Mouse (Mus musculus) left cerebral cortex, postnatal 14 days (tissue): ENCODE data around the gene Hes3. TPM values are rescaled to one million over a fixed set of nuclear protein-coding genes. Genes with fewer than 3 reads are reported as not detected.

Source experiments
- DNase-seq, 2 experiments: peaks; one replicate each; pipeline ENCODE4 v3.0.0; 2021 to 2022; ENCODE audit warnings: low spot score in 2 of 2, mixed read lengths in 1 of 2
- intact Hi-C: fragments of 180-260 bp; cut with DNase I; formaldehyde crosslinking; loops from one replicate; pipeline ENCODE4 v1.15.1; 2025
- long read RNA-seq, 2 experiments: library from polyadenylated mRNA; stranded (forward); transcript quantifications; one replicate each; pipeline ENCODE4 v2.0.0; 2021
- total RNA-seq, 2 experiments: library from RNA; stranded (reverse); gene quantifications; 2 replicates each; pipeline ENCODE4 v1.2.3; 2021

Hes3 gene
- under 1 TPM; 0.20 to 0.42 TPM for total RNA-seq
- long read RNA-seq, experiment 1, partial matches to known transcripts = 0 of 1 reads
- long read RNA-seq, experiment 1, other reads (novel, unspliced or antisense) = 1 of 1 reads
- long read RNA-seq, experiment 2 = 0 reads

DNA sequence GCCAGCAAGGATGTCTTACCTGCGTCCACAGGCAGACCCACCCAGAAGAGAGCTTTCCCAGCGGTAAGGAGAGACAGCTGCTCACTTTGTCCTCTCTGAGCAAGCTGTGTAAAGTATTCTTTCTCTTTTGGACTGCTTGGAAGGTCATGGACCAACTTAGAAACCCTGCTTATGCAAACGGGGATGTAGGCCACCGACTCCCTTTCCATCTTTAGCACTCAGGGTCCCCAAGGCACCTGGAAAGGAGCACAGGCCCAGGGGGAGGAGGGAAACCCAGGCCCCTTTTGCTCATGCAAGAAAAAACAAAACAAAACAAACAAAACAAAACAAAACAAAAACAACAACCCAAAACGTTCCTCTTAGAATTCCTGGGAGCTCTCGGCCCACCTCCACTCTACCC lies at the start of gene Hes3:
Gene Hes3, minus strand, starts transcription at position 101 of the 400 bp plus-strand sequence.
- DNase-seq = no peak
- intact Hi-C loops = loop anchor here (10.0 kb wide), 1 partner anchor 1663 kb away; the partner anchor contains the start of gene A430005L14Rik

DNA sequence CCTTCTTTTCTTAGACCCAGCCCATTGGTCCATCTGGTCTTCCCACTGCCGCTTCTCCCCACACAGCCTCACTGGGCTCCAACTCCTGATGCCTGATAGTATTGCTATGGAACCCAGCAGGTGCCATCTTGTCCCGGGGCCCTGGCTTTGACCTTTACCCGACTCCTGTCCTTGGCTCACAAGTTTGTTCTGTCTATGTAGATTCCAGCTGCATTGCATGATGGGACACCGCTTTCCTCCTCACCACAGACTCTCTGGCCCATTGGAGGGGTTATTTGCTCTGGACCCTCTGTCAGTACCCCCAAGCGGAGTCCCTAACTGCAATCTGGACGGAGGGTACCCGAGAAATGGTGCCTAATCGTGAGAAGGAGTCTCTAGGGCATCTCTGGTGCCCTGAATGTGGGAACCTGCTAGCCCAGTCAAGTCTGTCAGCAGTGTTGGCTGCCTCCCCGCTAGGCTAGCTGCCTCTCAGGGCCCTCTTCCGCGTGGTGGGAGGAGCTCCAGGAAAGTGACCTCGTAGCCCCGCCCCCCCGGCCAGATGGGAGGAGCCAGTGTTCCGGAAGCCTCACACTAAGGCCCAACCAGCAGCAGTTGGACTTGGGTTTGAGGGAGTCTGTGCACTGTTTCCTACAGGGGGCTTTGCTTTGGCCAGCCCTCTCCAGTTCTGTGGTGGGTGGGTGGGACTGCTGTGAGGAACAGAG lies 49.3 kb upstream of the Hes3 start:
- DNase-seq = no peak
- intact Hi-C loops = loop anchor here (2.0 kb wide), 1 partner anchor 94 kb away; no protein-coding TSS in a partner anchor

- intact Hi-C loops = loop anchor here (10.0 kb wide), 1 partner anchor 155 kb away; no protein-coding TSS in a partner anchor
- DNase-seq = no peak
Observed at GRCm38 (mm10) chr4:152339293-152339790, 47.9 kb upstream of the Hes3 start.

- DNase-seq = peak; percentile 72 to 75
- intact Hi-C loops = loop anchor here (10.0 kb wide), 1 partner anchor 156 kb away; no protein-coding TSS in a partner anchor
Observed at GRCm38 (mm10) chr4:152338419-152339292, 47.2 kb upstream of the Hes3 start, which contains the start of gene Chd5. TSS of gene Chd5 (plus strand) at chr4:152338651.

- intact Hi-C loops = loop anchor here (10.0 kb wide), 1 partner anchor 157 kb away; no protein-coding TSS in a partner anchor
- no peak for DNase-seq
Observed at GRCm38 (mm10) chr4:152337772-152338171, 46.3 kb upstream of the Hes3 start.

DNA sequence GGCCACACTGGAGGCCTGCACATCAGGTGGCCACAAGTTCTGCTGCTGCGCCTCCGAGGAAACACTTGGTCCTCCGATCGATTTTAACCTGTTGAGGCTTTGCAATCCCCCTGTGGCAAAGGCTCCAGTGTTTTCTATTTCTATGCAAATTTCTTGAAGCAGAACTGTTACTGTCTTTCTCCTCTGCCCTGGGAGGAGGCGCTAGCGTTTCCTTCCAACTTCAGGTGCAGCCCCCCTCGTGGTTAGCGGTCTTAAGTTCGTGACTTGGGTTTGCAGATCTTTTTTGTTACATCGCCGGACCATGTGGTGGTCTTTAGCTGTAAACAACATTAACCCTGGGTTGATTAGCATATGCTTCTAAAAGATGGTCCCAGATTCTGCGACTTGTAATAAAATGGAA lies 42.1 kb upstream of the Hes3 start:
- no peak for DNase-seq
- intact Hi-C loops = loop anchor here (10.0 kb wide), 1 partner anchor 161 kb away; no protein-coding TSS in a partner anchor

GRCm38 (mm10) chr4:152332952-152333351 lies 41.5 kb upstream of the Hes3 start:
- peak; percentile 77 to 82 for DNase-seq
- intact Hi-C loops = loop anchor here (10.0 kb wide), 1 partner anchor 162 kb away; no protein-coding TSS in a partner anchor

GRCm38 (mm10) chr4:152328691-152329090 lies 37.2 kb upstream of the Hes3 start:
- intact Hi-C loops = no loop called here
- no peak for DNase-seq

GRCm38 (mm10) chr4:152326543-152326942 lies 35.1 kb upstream of the Hes3 start:
- intact Hi-C loops = no loop called here
- no peak for DNase-seq

DNA sequence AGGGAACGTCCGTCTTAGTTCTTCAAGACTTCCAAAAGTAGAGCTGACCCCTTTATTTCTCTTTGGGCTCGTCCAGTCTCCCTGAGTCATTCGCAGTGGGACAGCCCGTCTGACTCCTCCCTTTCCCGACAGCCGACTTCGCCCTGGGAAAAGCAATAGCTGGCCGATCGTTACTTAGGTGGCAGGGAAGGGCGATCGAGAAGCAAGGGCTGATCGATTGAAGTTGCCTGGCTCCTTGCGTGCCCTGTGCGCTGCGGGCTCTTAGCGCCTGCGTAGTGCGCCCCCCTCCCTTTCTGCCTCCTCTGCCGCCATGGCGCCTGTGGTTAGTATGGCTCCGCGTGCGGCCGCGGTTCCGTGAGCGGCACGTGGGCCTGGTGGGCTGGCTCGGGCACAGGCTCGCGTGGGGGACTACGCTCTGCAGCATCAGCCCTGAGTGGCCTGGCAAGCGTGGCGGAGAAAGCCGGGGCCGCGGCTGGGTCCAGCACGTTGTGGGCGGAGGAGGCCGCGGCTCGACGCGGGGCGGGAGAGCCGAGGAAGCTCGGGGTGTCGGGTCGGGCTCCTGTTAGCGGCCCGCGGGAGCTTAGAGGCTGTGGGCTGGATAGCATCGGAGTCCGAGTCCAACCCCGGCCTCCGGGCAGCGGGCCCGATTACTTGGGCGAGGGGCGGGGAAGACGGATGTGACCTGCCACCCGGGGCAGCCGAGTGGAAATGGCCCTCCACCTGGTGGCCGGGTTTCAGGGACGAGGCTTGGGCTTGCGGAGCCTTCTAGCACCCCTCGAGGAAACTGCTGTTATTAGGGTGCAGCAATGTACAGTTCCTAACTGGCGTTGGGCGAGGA lies 34.3 kb upstream of the Hes3 start, which contains the start of gene Rpl22:
Gene Rpl22, plus strand, starts transcription at position 169 of the 838 bp plus-strand sequence.
- intact Hi-C loops = no loop called here

DNA sequence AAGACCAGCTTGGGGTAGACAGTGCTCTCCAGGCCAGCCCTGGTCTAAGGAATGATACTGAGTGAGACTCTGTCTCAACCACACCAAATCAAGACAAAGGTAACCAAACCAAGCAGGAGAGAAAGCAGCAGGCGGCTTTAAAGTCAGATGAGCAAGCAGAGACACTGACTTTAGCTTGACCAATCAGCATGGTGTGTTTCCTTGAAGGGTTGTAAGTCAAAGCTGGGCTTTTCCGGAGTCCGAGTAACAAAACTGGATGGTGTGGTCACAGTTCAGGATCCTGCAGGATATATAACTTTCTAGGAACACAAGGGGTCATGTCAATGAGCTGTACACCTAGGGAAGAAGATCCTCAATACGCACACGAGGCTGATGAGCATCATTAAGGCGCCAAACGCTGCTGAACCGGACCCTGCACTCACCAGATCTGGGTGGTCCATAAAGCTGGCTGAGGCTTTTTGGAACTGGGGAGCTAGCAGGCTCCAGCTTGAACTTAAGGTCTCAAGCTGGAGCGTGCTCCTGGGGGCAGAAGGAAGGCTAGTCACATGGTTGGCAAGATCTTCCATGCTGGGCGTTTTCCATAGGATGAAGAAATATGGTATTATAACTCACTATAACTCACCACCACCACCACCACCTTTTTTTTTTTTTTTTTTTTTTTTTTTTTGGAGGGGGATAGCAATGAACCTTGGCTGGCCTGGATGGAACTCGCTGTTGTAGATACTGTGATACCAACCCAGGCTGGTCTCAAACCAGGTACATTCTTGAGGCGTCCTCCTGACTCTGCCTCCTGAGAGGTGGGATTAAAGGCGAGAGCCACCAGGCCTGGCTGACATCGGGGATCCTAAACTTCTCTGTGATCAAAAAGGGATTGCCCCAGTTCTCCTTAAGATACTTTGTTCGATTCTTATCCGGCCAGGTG lies 33.4 kb upstream of the Hes3 start:
- no peak for DNase-seq
- intact Hi-C loops = no loop called here

More for the DNA sequence above, 34.3 kb upstream of the Hes3 start, which contains the start of gene Rpl22:
- DNase-seq = peak; percentile 95 to 98

DNA sequence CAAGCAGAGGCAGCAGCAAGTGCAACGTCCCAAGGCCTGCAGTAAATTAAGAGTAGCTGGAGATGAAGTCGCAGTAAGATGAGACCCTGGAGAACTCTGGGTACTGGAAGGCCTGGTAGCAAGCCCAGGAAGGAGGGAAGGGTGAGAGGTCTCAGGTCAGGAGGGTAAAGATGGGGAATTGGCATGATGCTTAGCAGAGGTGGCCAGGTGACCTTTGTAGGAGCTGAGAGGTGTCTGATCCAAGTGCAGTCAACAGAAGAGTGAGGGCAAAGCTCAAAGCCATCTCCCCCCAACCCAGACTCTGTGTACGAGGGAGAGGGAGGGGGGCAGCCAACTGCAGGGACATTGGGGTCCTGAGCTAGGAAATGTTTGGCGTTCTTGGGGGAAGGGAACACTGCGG lies 30.0 kb upstream of the Hes3 start:
- intact Hi-C loops = no loop called here
- no peak for DNase-seq

DNA sequence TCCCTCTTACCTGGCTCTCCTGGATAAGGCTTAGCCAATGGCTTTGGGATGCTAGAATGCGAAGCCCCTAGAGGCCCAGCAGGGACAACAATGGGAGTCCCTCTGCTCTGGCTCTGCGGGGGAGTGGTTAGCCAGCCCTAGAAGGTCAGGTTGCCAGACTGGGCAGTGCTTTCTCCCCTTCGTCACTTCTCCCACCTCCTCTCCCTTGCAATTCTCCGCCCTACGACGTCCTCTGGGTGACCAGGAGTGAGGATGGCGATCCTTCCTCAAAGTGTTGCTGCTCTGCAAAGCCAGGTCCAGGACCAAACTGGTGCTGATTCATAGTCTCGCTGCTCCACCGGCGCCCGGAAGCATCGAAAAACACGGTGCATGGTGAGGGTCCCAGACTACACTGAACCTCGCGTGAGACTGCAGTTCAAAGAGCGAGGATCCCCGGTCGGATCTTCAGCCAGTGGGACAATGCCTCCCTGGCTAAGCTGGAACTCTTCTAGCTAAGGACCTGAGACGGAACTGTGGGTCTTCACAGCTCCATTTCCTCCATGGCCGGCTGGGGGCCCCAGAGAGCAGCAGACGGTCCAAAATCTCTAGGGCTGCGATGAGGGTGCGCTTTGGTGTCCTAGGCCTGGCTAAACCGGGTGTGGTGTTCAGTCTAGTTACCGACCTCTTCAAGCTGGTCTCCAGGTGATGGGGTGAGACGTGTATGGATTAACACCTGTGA lies 27.2 kb upstream of the Hes3 start, which contains the start of gene Rnf207:
Gene Rnf207, minus strand, starts transcription at position 477 of the 718 bp plus-strand sequence.
- intact Hi-C loops = no loop called here
- peak in 1 of 2 experiments; percentile 56 for DNase-seq

DNA sequence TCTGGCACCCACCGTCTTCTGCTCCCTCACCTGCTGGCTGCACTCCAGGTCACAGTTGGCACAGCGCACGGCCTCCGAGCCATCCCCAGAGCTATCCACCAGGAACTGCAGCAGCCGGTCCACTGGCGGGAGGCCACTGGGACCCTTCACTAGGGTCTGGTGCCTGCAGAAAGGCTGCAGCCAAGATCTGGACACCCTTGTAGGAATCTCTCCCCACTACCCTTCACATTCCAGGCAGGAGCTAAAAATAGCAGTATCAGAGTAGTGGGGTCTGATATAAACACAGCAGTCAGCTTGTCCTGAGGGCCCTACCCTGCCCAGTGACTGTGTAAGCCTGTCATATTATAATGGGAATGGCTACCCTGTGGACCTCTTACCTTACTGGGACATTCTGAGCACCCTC lies 26.2 kb upstream of the Hes3 start:
- no peak for DNase-seq
- intact Hi-C loops = no loop called here

GRCm38 (mm10) chr4:152315498-152316213 lies 24.2 kb upstream of the Hes3 start:
- no peak for DNase-seq
- intact Hi-C loops = no loop called here

DNA sequence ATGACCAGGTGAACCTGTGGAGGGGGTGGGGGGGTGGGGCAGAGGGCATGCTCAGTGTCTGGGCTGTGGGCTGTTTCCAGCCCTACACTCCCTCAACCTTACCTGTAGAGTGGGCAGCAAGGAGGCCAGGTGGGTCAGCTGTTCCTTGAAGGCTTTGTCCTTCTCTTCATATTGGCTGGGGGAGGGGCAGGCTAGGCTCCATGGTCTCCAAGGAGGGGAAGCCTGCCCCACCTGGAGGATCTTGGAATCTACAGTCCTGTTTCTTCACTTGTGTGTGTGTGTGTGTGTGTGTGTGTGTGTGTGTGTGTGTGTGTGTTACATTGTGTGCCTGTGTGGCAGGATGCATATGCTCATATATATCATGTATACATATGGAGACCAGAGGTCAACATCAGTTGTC lies 22.5 kb upstream of the Hes3 start:
- peak in 1 of 2 experiments; percentile 84 for DNase-seq
- intact Hi-C loops = no loop called here
